Mouse (Mus musculus) limb, embryonic 15.5 days (tissue): Measurements from ENCODE around the gene Camk2d. TPM values are rescaled to one million over a fixed set of nuclear protein-coding genes. Genes with fewer than 3 reads are reported as not detected.

Source experiments
- ATAC-seq: fragments of 200-750 bp; cut with Nextera tagmentation; 2 replicates; pipeline ENCODE4 v1.8.0; 2017; ENCODE audit warnings: low read depth, moderate TSS enrichment; ENCODE audit not compliant: insufficient number of reproducible peaks, low FRiP score, low TSS enrichment
- H3K27ac ChIP-seq: fragments of 300-500 bp; sonication (generic); 2 replicates; pipeline ENCODE4 v1.5.1; 2015; ENCODE audit warnings: moderate library complexity, mild to moderate bottlenecking, inconsistent platforms
- H3K27me3 ChIP-seq: fragments of 300-500 bp; sonication (generic); 2 replicates; pipeline ENCODE4 v1.6.1; 2015; ENCODE audit warnings: inconsistent platforms
- H3K36me3 ChIP-seq: fragments of 300-500 bp; sonication (generic); 2 replicates; pipeline ENCODE4 v1.6.1; 2015; ENCODE audit warnings: inconsistent platforms
- H3K4me1 ChIP-seq: fragments of 300-500 bp; sonication (generic); 2 replicates; pipeline ENCODE4 v1.6.1; 2015; ENCODE audit warnings: inconsistent platforms
- H3K4me2 ChIP-seq: fragments of 300-500 bp; sonication (generic); 2 replicates; pipeline ENCODE4 v1.6.1; 2015; ENCODE audit warnings: mild to moderate bottlenecking, inconsistent platforms
- H3K4me3 ChIP-seq: fragments of 300-500 bp; sonication (generic); 2 replicates; pipeline ENCODE4 v1.5.1; 2015; ENCODE audit warnings: mild to moderate bottlenecking, inconsistent platforms
- H3K9ac ChIP-seq: fragments of 300-500 bp; sonication (generic); 2 replicates; pipeline ENCODE4 v1.6.1; 2015; ENCODE audit warnings: inconsistent platforms
- H3K9me3 ChIP-seq: fragments of 300-500 bp; sonication (generic); 2 replicates; pipeline ENCODE4 v1.6.1; 2016; ENCODE audit warnings: inconsistent platforms
- WGBS: fragments of 180-500 bp; shearing (Covaris S2); methylation state at CpG from one replicate; pipeline ENCODE4 v1.1.7; 2015; 5-methylcytosine and 5-hydroxymethylcytosine counted together
- polyA plus RNA-seq: library from polyadenylated mRNA; unstranded; fragments of >200 nt; fragmentation: Nextera tagmentation; extraction: Ambion mirVana; gene quantifications from 2 replicates; pipeline ENCODE4 v1.2.1, GENCODE M21; 2015

The Camk2d gene
- polyA plus RNA-seq, 1 experiment from 2014 or later, result 31.3 TPM

DNA sequence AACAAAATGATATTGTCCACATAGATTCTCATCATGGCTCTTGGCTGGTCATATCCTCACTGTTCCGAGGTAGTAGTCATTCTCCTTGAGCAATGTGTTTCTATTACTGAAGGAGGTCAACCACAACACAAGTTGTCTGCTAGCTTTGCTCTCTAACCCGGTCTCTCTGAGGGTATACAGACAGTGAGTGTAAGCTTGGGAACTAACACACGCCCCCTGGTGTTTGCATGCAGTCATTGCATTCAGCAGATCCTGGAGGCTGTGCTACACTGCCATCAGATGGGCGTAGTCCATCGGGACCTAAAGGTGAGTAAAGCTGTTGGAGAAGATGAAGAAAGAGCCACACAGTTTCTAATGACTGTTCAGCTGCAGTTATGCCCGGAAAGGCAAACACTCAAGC, 175.4 kb downstream of the Camk2d start:
- no peak overlapping the region for H3K27ac ChIP-seq
- H3K36me3 ChIP-seq, result no peaks in the 10 kb centered on the region
- 26% methylated on average over 6 of the region's 6 CpGs for WGBS
- H3K27me3 ChIP-seq, result no peaks in the 10 kb centered on the region
- peak; percentile 78 for ATAC-seq
- H3K9ac ChIP-seq, result no peak overlapping the region
- H3K4me3 ChIP-seq, result no peak overlapping the region
- no peaks in the 10 kb centered on the region for H3K9me3 ChIP-seq
- no peaks in the 10 kb centered on the region for H3K4me1 ChIP-seq
- no peak overlapping the region for H3K4me2 ChIP-seq

DNA sequence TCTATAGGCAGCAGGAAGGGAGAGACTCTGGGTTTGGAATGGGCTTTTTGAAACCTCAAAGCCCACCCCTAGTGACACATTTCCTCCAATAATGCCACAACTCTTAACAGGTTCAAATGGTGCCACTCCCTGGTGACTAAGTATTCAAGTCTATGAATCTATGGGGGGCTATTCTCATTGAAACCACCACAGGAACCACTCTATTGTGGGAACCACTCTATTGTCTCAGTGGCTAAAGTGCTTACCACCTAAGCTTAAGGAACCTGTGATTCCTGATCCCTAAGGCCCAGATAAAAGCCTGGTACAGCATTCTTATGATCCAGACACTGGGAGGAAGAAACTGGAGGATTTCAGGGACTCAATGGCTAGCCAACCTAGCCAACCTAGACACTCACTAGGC, 179.9 kb downstream of the Camk2d start:
- no peak for ATAC-seq
- Histone ChIP-seq H3K9ac (no peak overlapping the region), H3K4me2 (no peak overlapping the region), H3K27me3 (no peaks in the 10 kb centered on the region), H3K9me3 (no peaks in the 10 kb centered on the region), H3K4me3 (no peak overlapping the region), H3K4me1 (no peaks in the 10 kb centered on the region), H3K27ac (no peak overlapping the region), H3K36me3 (no peaks in the 10 kb centered on the region)

DNA sequence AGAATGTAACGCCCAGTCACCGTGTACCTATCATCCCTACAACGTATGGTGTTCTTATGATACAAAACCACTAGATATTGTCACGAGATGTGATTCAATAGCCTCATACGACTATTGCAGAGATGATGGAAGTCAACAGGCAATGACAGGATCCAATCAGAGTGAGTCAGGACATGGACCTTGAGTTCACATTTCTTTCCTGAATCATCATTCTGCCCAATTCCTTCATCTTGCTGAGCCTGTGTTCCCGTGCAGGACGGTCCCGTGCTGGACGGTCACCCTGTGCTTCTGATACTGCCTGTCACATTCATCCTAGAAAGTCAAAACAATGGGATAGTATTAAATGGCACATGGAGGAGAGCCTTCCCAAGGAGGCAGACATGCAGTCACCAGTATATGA, 181.0 kb downstream of the Camk2d start:
- no peaks in the 10 kb centered on the region for H3K4me1 ChIP-seq
- no peaks in the 10 kb centered on the region for H3K27me3 ChIP-seq
- no peaks in the 10 kb centered on the region for H3K9me3 ChIP-seq
- no peak overlapping the region for H3K27ac ChIP-seq
- ATAC-seq, result no peak
- no peak overlapping the region for H3K9ac ChIP-seq
- no peak overlapping the region for H3K4me2 ChIP-seq
- no peaks in the 10 kb centered on the region for H3K36me3 ChIP-seq
- 94% methylated on average over 9 of the region's 9 CpGs for WGBS
- no peak overlapping the region for H3K4me3 ChIP-seq

DNA sequence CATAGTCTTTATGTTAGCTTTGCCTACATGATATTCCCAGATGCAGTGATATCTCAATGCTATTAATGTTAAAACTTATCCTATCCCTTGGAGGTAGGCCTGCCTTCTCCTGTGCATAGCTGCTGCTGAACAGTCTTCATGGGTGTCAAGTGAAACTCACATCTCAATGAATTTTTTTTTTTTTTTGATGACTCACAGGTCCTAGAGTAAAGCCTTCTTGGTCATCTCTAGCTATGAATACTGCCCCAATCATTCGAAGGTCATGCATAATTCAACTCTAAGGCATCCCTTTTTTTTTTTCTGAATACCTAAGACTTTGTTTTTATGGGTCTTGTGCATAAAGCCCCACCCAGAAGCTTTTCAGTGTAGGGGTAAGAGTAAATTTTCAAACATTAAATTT, 181.8 kb downstream of the Camk2d start:
- Histone ChIP-seq H3K4me1 (no peaks in the 10 kb centered on the region), H3K36me3 (no peaks in the 10 kb centered on the region), H3K9ac (no peak overlapping the region), H3K27ac (no peak overlapping the region), H3K27me3 (no peaks in the 10 kb centered on the region), H3K9me3 (no peaks in the 10 kb centered on the region), H3K4me3 (no peak overlapping the region), H3K4me2 (no peak overlapping the region)
- no peak for ATAC-seq
- 94% methylated on average over 1 of the region's 1 CpGs for WGBS

DNA sequence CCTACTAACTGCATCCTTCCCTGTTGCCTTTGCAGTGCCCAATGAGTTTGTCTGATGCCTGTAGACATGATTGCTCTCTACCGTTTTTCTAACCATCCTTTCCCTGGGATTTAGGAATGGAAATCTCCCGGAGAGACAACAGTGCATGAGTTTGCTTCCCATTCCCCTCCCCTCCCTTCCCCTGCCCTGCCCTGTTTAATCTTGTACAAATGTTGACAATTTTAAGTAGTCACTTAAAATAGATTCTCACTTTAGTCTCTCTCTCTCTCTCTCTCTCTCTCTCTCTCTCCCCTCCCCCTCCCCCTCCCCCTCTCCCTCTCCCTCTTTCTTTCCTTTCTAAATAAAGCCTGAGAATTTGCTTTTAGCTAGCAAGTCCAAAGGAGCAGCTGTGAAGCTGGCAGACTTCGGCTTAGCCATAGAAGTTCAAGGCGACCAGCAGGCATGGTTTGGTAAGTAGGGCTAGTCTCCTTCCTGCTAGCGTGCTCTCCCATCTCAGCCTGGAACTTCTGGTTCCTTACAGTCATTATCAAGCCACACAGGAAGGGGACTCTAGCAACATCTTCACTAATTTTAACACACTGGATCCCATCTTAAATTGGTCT, 184.0 kb downstream of the Camk2d start:
- Histone ChIP-seq H3K9me3 (no peaks in the 10 kb centered on the region), H3K4me1 (no peaks in the 10 kb centered on the region), H3K27ac (no peak overlapping the region), H3K4me3 (no peak overlapping the region), H3K4me2 (no peak overlapping the region), H3K9ac (no peak overlapping the region), H3K36me3 (no peaks in the 10 kb centered on the region), H3K27me3 (no peaks in the 10 kb centered on the region)
- ATAC-seq, result no peak
- WGBS, result 77% methylated on average over 5 of the region's 5 CpGs

DNA sequence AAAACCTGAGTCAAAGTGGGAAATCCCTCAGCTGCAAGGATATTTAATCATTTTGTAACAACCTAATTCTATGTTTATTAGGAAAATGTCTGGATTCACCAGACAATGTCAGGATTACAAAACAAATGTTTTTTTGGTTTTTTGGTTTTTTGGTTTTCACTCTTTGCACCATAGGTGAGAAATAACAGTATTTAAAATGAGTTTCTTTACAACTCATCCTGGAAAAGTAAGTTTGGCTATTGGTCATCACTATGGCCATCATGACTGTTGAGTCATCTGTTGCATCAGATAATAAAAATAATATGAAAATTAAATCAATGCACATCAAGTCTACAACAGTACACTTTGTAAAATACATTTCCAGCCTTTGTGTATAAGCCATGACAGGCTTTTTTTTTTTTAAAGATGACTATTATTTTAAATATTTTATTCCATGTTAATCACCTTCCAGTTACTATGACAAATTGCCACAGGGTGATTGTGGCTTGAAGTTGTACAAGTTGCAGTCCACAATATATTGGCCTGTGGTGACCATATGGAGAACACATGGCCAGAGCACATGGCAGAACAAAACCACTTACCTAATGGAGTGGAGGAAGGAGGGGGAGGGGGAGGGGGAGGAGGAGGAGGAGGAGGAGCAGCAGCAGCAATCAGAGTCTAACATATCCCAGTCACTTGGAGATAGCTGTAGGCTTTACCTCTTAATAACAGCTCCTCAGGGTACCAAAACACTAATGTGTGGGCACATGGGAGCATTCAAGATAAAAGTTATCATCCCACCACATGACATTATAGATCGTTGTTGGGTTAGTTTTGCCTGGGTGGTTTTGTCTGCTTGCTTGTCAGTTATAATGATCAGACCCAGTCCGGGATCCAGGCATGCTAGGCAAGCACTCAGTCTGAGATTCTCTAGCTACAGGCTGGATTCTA, 197.2 kb downstream of the Camk2d start:
- H3K36me3 ChIP-seq, result 0 out of 2 replicates have a peak, but pooled peaks cover 8% of the 10 kb centered on the region
- H3K4me2 ChIP-seq, result no peak overlapping the region
- WGBS, result 61% methylated on average over 2 of the region's 2 CpGs
- H3K4me1 ChIP-seq, result no peaks in the 10 kb centered on the region
- no peak overlapping the region for H3K4me3 ChIP-seq
- H3K27ac ChIP-seq, result no peak overlapping the region
- no peak for ATAC-seq
- no peaks in the 10 kb centered on the region for H3K9me3 ChIP-seq
- no peaks in the 10 kb centered on the region for H3K27me3 ChIP-seq
- no peak overlapping the region for H3K9ac ChIP-seq

DNA sequence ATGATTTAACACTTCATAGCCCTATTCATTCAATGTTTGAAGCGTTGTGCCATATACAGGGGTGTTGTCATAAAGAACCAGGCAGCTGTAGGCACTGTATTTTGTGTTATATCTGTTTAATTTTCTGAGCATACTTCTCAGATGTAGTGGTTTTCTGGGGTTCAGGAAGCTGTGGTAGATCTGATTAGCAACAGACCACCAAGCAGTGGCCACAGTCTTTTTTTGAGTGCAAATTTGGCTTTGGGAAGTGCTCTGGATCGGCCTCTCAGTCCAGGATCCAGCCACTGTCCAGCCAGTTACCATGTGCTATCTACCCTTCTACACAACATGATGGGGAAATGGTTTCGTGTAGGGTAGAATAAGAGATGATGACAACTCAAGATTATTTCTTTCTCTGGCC, 199.8 kb downstream of the Camk2d start:
- H3K4me1 ChIP-seq, result no peaks in the 10 kb centered on the region
- H3K9me3 ChIP-seq, result no peaks in the 10 kb centered on the region
- H3K9ac ChIP-seq, result no peak overlapping the region
- no peaks in the 10 kb centered on the region for H3K27me3 ChIP-seq
- 82% methylated on average over 3 of the region's 3 CpGs for WGBS
- no peak overlapping the region for H3K27ac ChIP-seq
- no peak overlapping the region for H3K4me3 ChIP-seq
- no peak overlapping the region for H3K4me2 ChIP-seq
- ATAC-seq, result no peak
- H3K36me3 ChIP-seq, result 0 out of 2 replicates have a peak, but pooled peaks cover 8% of the 10 kb centered on the region

DNA sequence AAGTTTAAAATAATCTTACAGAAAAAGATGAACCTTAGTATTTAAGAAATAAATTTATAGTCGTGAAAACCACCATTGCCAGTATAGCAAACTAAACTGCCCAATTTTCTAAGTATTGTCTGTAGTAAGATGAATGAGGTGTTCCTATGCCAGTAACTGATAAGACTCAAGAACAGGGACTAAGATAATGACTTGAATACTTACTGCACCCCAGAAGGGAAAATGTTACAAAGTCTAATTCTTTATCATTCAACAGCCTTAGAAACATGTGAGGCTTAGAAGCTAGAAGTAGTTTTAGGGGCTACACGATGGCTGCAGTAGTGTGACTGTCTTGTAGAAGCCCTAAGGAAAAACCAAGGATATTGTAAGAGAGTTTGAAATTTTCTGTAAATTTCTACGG, 200.9 kb downstream of the Camk2d start:
- no peak overlapping the region for H3K4me2 ChIP-seq
- no peaks in the 10 kb centered on the region for H3K4me1 ChIP-seq
- no peaks in the 10 kb centered on the region for H3K27me3 ChIP-seq
- no peaks in the 10 kb centered on the region for H3K9me3 ChIP-seq
- no peak for ATAC-seq
- H3K27ac ChIP-seq, result no peak overlapping the region
- 93% methylated on average over 3 of the region's 3 CpGs for WGBS
- H3K9ac ChIP-seq, result no peak overlapping the region
- no peak overlapping the region for H3K4me3 ChIP-seq
- H3K36me3 ChIP-seq, result 0 out of 2 replicates have a peak, but pooled peaks cover 8% of the 10 kb centered on the region

DNA sequence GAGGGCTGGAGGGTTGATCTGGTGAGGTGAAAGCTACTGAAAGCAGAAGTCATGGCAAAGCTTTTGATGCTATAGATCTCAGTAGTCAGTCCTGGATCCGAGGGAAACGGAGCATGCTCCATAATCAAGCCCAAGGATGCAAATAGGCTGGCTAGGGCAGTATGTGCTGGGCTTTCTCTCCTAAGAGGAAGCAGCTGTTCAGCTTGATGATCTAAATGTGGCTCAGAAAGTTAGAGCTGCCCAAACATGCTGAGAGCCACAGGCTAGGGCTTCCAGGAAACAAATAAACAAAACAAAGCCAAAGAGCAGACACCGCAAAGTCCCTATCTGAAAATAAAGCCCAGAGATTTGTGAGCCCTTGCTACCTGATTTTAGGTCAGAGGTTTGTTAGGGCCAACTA, 201.7 kb downstream of the Camk2d start:
- H3K9me3 ChIP-seq, result no peaks in the 10 kb centered on the region
- H3K27ac ChIP-seq, result no peak overlapping the region
- 82% methylated on average over 3 of the region's 3 CpGs for WGBS
- H3K9ac ChIP-seq, result no peak overlapping the region
- H3K4me3 ChIP-seq, result no peak overlapping the region
- H3K4me1 ChIP-seq, result no peaks in the 10 kb centered on the region
- 0 out of 2 replicates have a peak, but pooled peaks cover 8% of the 10 kb centered on the region for H3K36me3 ChIP-seq
- H3K4me2 ChIP-seq, result no peak overlapping the region
- no peaks in the 10 kb centered on the region for H3K27me3 ChIP-seq
- ATAC-seq, result no peak

DNA sequence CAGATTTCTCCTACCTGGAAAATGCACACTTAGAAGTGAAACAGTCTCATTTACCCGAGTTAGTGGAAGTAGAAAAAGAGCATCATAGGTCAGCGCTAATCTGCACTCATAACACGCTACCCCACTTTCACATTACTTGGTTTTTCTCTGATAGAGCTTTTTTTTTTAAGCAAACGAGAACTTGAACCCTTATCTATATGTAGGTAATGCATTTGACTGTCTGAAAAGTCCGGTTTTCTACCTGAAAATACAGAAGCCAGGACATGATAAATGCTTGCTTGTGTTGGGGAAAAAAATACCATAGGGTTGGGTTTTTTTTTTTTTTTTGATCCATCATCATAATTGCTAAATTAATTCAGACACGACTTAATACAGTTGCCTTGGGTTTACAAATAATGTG, 206.9 kb downstream of the Camk2d start:
- ATAC-seq, result no peak
- H3K4me2 ChIP-seq, result no peak overlapping the region
- 0 out of 2 replicates have a peak, but pooled peaks cover 1% of the 10 kb centered on the region for H3K36me3 ChIP-seq
- H3K4me1 ChIP-seq, result no peaks in the 10 kb centered on the region
- no peaks in the 10 kb centered on the region for H3K27me3 ChIP-seq
- H3K9me3 ChIP-seq, result no peaks in the 10 kb centered on the region
- no peak overlapping the region for H3K9ac ChIP-seq
- no peak overlapping the region for H3K27ac ChIP-seq
- 91% methylated on average over 6 of the region's 6 CpGs for WGBS
- no peak overlapping the region for H3K4me3 ChIP-seq

DNA sequence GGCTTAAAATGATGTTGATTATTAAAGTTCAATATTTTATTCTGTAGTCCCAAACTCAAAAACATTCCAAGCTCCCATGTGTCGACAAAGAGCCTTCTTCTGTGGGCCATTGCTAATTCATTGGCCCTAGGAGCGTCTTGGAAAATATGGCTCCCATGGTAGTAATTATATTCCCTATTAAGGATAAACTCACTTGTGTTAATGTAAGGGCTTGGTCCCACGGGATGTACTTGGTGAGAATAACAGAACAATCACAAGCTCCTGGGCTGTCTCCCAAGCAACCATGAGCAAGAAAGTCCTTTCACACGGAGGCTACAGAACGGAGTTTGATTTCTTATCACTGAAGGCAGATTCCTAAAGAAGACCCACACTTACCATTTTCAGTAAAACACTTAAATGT, 208.9 kb downstream of the Camk2d start:
- no peak for ATAC-seq
- no peak overlapping the region for H3K4me2 ChIP-seq
- WGBS, result 75% methylated on average over 5 of the region's 5 CpGs

DNA sequence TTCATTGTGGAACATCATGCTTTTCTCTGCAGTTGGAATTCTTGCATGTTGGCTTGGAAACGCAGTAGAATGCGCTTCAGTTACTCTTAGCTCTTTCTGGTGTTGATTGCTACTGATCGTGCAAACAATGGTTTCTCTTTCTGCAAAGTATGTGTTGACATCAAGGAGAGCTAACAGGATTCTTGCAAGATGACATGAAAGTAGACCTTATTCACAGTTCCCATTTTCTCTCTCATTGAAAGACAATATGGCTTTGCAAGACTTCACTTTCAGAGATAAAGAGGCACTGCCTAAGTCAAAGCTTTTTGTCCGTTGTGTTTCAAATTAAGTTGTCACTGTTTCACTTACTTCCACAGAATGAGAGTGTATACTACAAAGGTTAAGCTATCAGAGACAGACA, 210.0 kb downstream of the Camk2d start:
- 91% methylated on average over 4 of the region's 4 CpGs for WGBS
- H3K4me1 ChIP-seq, result no peaks in the 10 kb centered on the region
- H3K9ac ChIP-seq, result no peak overlapping the region
- no peak for ATAC-seq
- no peak overlapping the region for H3K27ac ChIP-seq
- H3K4me3 ChIP-seq, result no peak overlapping the region
- no peaks in the 10 kb centered on the region for H3K27me3 ChIP-seq
- H3K36me3 ChIP-seq, result no peaks in the 10 kb centered on the region
- no peaks in the 10 kb centered on the region for H3K9me3 ChIP-seq
- no peak overlapping the region for H3K4me2 ChIP-seq

More for the DNA sequence above, 208.9 kb downstream of the Camk2d start:
- Histone ChIP-seq H3K4me3 (no peak overlapping the region), H3K27ac (no peak overlapping the region), H3K27me3 (no peaks in the 10 kb centered on the region), H3K9ac (no peak overlapping the region), H3K4me1 (no peaks in the 10 kb centered on the region), H3K36me3 (no peaks in the 10 kb centered on the region), H3K9me3 (no peaks in the 10 kb centered on the region)
